Mouse (Mus musculus) regulatory T cell (primary cell): ENCODE data around the gene Atpaf2.

Experiments
- in situ Hi-C: fragments of 300-600 bp; cut with MboI, MseI; formaldehyde crosslinking; loops from one replicate; pipeline ENCODE4 v1.15.1; 2025; ENCODE audit warnings: high pct_unique_total_duplicates

Gene Atpaf2

DNA sequence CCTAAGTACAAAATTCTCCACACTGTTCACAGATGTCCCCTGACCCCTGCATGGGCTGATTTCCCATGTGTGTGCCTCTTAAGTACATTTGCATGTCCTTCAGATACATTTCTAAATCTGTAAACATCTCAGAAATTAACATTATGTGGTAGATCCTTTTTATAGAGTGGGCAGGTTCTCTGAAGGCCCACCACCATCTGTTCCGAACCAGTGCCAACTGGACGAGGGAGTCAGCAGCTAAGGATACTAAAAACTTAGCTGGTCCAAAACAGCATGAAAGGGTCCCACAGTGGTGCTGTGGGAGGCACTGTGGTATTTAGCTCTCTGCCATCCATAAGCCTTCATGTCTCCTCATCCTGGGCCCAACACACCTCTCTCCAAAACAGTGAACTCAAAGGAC lies 21.1 kb downstream of the Atpaf2 start:
- in situ Hi-C loops: no loop called here

GRCm38 (mm10) chr11:60396546-60396945 lies 21.7 kb downstream of the Atpaf2 start:
- in situ Hi-C loops: no loop called here

- in situ Hi-C loops: no loop called here
Observed at GRCm38 (mm10) chr11:60391346-60391745, 26.9 kb downstream of the Atpaf2 start.

DNA sequence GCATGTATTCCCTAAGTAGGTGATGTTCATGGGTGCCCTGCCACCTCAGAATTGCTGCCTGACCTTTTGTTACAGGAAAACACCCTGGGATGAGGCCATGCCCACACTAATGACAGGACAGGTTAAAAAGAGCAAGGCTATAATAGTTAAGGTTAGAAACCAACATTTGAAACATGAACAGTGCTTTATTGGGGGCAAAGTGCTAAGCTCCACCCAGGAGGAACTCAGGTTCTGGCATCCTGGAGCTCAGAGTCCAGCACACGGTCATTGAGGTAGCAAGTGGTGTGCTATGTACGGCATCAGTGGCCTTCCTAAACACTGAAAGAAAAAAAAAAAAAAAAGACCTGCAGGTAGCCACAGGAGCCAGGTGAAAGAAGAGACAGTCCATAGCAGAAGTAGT lies 30.3 kb downstream of the Atpaf2 start:
- in situ Hi-C loops: no loop called here

DNA sequence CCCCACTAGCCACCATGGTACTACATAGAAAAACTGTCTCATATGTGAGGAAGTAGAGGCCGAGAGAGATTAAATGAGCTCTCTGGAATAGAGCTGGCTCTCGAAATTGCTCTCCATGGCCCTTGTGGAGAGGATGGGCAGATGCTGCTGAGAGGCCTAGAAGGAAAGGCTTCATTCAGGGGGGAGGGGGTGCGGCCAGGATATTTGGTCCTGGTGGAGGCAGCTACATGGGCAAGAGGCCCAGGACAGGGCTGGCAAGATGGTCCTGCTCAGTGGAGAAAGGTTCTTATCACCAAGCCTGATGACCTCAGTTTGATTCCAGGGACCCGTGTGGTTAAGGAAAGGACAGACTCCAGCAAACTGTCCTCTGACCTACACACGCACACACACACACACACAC lies 32.3 kb downstream of the Atpaf2 start:
- in situ Hi-C loops: no loop called here

- in situ Hi-C loops: no loop called here
Observed at GRCm38 (mm10) chr11:60384762-60385421, 33.4 kb downstream of the Atpaf2 start.

DNA sequence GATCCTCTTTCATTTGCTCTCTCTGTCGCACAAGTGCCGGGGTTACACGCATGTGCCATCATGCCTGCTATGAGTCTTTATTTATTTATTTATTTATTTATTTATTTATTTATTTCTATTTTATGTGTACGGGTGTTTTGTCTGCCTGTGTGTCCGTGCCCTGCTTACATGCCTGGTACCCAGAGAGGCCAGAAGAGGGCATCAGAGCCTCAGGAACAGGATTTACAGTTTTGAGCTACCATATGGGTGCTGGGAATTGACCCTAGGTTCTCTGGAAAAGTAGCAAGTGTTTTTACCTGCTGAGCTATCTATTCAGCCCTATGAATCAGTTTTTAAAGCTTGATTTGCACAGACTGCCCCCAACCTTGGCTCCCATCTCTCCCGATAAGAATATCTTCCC lies 34.7 kb downstream of the Atpaf2 start:
- in situ Hi-C loops: no loop called here

GRCm38 (mm10) chr11:60374481-60374880 lies 43.8 kb downstream of the Atpaf2 start:
- in situ Hi-C loops: no loop called here

DNA sequence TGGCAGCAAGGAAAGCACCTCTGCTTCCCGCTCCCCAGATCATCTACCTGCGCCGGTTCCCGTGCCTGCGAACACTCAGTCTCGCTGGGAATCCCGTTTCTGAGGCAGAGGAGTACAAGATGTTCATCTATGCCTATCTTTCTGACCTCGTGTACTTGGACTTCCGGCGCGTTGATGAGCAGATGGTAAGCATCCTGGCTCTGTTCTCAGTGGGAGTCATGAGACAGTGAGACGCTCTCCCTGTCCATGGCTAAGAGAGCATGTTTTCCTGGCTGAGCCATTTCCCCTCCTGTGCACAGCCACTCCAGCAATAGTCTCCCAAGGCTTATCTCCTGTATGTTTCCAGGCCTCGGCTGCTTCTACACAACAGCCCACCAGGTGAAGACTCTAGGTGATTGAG lies 47.8 kb downstream of the Atpaf2 start:
- in situ Hi-C loops: no loop called here

GRCm38 (mm10) chr11:60369448-60369847 lies 48.8 kb downstream of the Atpaf2 start:
- in situ Hi-C loops: no loop called here

- in situ Hi-C loops: no loop called here
Observed at GRCm38 (mm10) chr11:60368909-60369308, 49.3 kb downstream of the Atpaf2 start.

- in situ Hi-C loops: no loop called here
Observed at GRCm38 (mm10) chr11:60367256-60367655, 51.0 kb downstream of the Atpaf2 start.

DNA sequence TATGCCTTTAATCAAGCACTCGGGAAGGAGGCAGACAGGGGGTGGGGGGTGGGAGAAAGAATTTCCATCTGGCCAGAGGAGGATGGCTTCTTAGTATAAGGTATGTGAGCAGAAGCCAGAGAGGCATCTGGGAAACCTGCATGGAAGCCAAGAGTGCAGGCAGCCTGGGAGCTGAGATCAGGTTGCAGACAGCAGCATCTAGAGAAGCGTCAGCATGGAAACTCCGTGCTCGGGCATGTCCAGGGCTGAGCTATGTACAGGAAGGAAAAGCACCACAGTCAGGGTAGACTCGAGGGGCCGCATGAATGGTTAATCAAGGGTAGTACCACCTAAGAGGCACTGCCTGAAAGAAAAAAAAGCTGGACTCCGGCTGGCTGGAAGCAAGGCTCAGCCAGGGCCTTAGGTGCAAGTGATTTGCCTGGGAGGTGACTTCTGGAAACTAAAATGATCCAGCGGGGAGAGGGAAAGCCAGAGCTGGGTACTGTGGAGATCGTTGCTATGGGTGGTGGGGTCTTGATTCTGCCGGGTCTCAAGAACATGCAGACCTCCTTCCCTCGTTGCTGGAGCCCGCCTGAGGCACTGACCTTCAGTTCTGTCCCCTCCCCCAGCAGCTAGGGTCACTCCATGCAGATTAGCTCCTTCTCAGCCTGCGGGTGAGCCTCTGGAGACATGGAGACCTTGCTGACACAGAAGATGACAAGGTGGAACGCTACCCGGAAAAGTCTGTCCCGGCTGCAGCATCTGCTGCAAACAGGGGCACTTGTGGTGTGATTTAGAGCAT lies 51.8 kb downstream of the Atpaf2 start:
- in situ Hi-C loops: no loop called here

DNA sequence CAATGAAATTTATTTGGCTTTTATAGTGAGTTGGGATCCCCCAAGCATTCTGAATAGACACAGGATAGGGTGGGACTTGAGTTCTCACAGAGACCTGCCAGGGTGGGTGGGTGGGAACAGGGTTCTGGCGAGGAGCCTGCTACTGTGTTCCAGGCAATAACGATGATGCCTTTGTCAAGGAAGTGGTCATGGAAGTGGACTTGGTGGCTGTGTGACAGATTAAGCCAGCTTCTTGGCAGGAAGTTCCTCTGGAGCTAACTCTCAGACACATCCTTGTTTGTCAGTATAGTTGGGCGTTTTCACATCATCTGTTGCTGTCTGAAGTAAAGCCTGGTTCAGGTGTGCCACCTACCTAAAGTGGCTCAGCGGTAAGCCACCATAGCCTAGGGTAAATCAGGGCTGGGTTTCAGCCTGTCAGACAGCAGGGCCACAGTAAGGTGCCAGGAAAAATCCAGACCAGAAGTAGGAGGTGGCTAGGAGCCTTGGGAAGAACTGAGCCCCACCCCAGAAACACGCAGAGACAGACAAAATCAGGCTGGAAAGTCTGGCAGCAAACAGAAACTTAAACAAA lies 57.5 kb downstream of the Atpaf2 start:
- in situ Hi-C loops: no loop called here

DNA sequence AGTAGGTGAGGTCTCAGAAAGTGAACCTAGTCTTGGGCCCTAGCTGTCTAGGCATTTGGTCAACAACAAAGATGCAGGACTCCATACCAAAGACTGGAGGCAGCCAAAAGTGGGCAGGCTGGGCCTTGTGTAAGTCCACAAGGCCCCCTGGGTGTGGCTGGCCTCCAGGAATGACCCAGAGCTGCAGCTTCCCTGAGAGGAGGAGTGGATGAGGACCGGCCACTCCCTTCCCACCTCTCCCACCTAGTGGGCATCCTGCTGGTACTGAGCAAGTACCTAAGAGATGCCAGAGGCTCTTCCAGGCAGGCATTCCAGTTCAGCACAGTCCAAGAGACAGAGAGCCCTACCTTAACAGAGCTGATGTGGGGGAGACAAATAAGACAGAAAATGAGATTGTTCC lies 58.3 kb downstream of the Atpaf2 start:
- in situ Hi-C loops: no loop called here

DNA sequence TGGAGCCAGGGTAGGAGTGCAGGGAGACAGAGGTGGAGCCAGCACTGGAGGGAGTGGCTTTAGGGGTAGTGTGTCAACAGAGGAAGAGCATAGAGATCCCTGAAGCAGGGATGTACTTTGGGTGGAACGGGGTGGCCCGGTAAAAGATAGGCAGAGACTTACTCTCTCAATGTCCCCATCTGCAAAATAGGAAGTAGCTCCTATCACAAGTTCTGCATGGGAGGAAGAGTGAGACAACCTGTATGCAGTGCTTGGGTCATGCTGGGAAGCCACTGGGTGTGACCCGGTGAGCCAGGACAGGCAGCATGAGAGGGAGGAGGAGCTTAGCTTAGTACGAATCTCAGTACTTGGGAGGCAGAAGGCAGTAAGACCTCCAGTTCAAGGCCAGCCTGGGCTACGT lies 59.1 kb downstream of the Atpaf2 start:
- in situ Hi-C loops: no loop called here

DNA sequence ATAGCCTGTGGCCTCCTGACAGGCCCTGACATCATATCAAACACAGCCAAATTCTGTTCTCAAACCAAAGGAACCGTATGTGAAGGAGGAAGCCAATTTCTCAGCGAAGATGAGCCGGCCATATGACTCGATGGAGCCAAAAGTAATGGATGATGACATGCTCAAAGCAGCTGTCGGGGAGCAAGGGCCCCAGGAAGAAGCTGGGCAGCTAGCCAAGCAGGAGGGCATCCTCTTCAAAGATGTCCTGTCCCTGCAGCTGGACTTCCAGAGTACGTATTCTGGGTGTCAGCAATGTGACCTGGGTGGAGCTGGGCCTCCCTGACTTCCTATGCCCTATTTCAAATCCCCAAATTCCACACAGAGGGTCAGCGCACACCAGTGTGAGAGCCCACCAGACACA lies 59.7 kb downstream of the Atpaf2 start:
- in situ Hi-C loops: no loop called here

- in situ Hi-C loops: no loop called here
Observed at GRCm38 (mm10) chr11:60357116-60357515, 61.1 kb downstream of the Atpaf2 start.

- in situ Hi-C loops: no loop called here
Observed at GRCm38 (mm10) chr11:60355952-60356351, 62.3 kb downstream of the Atpaf2 start.

DNA sequence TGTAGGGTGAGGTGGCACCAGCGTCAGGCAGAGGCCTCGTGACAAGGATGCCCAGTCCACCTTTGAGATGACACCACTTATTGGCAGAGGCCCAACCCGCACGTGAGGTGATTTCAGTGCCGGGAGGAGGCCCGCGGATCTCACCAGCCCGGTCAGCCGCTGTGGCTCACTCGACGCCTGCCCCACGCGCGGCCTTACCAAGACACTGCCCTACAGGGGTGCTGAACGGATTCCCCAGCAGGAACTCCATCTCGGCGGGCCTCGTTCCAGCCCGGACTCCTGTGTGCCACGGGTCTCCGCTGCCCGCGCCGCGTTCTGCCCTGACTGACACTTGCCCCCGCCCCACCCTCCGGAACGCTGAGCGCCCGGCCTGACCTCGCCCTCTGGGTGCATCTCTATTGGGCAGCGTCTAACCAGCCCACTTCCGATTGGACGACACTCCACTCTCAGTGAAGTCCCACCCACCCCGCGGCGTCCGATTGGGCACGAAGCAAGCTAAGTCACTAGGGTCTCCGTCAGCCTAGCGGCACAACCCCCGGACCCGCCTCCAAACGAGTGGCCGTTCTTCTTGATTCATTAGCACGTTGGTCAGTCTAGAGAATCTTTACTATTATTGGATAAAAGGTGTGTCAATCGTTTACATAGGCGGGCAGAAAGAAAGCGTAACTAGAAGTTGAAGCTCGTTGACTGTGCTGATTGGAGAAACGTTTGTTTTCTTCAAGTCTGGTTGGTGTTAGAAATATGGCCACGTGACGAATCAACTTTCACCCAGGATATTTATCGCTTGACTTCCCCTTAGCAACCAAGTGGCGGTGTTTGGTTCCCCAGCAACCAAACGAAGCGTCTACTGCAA lies 65.5 kb downstream of the Atpaf2 start, which contains the start of the genes Tom1l2 and Drc3:
Gene Tom1l2, minus strand, starts transcription at position 347 of the 853 bp plus-strand sequence.
Gene Drc3, plus strand, starts transcription at position 771 of the 853 bp plus-strand sequence.
- in situ Hi-C loops: no loop called here

GRCm38 (mm10) chr11:60351925-60352371 lies 66.3 kb downstream of the Atpaf2 start:
- in situ Hi-C loops: no loop called here

DNA sequence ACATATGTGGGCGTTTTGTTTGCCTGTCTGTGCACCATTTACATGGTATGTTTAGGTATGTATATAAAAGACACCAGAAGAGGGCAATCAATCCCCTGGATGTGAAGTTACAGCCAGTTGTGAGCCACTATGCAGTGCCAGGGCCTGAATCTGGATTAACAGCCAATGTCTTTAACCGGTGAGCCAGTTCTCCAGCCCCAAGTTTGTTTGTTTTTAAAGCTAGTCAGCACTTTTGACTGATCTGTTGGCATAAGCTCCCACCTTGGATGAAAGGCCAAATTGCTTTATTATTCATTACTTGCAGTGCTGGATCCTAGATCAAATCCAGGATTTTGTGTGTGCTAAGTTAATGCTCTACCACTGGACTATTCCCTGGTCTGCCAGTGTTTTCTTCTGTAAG lies 66.9 kb downstream of the Atpaf2 start:
- in situ Hi-C loops: no loop called here
